Mouse (Mus musculus): ENCODE measurements at regions not wholly inside any gene's neighbourhood (a gene's known extent, or its start where the extent isn't known, plus 50 kb on each side); places are given as distances from the start of the nearest gene placed in this dataset.

- DNase-seq (ENCODE audit: low read depth in 2 of 2, low spot score in 2 of 2) = no peak
These were observed 98.9 kb upstream of the Tmtc1 start for GRCm38 (mm10) chr6:148543047-148543446.

GRCm38 (mm10) chr6:148541981-148542380 is 97.8 kb upstream of the Tmtc1 start:
- DNase-seq (ENCODE audit: low read depth in 2 of 2, low spot score in 2 of 2) = no peak

GRCm38 (mm10) chr6:148539207-148539960 is 95.2 kb upstream of the Tmtc1 start:
- DNase-seq (ENCODE audit: low read depth in 2 of 2, low spot score in 2 of 2) = no peak

- no peak for DNase-seq (ENCODE audit: low read depth in 2 of 2, low spot score in 2 of 2)
These were observed 90.2 kb upstream of the Tmtc1 start for GRCm38 (mm10) chr6:148534364-148534763.

- DNase-seq (ENCODE audit: low read depth in 2 of 2, low spot score in 2 of 2) = no peak
These were observed 86.9 kb upstream of the Tmtc1 start for GRCm38 (mm10) chr6:148531068-148531467.

- no peak for DNase-seq (ENCODE audit: low read depth in 2 of 2, low spot score in 2 of 2)
These were observed 84.4 kb upstream of the Tmtc1 start for GRCm38 (mm10) chr6:148528611-148529010.

- DNase-seq (ENCODE audit: low read depth in 2 of 2, low spot score in 2 of 2) = no peak
These were observed 78.7 kb upstream of the Tmtc1 start for GRCm38 (mm10) chr6:148522893-148523292.

GRCm38 (mm10) chr6:148517536-148518245 is 73.5 kb upstream of the Tmtc1 start:
- DNase-seq (ENCODE audit: low read depth in 2 of 2, low spot score in 2 of 2) = no peak

GRCm38 (mm10) chr6:148516654-148517053 is 72.5 kb upstream of the Tmtc1 start:
- no peak for DNase-seq (ENCODE audit: low read depth in 2 of 2, low spot score in 2 of 2)

GRCm38 (mm10) chr6:148515105-148515504 is 70.9 kb upstream of the Tmtc1 start:
- no peak for DNase-seq (ENCODE audit: low read depth in 2 of 2, low spot score in 2 of 2)

- no peak for DNase-seq (ENCODE audit: low read depth in 2 of 2, low spot score in 2 of 2)
These were observed 70.5 kb upstream of the Tmtc1 start for GRCm38 (mm10) chr6:148514645-148515044.

GRCm38 (mm10) chr6:148514124-148514523 is 69.9 kb upstream of the Tmtc1 start:
- DNase-seq (ENCODE audit: low read depth in 2 of 2, low spot score in 2 of 2) = no peak

GRCm38 (mm10) chr6:148513134-148513533 is 68.9 kb upstream of the Tmtc1 start:
- no peak for DNase-seq (ENCODE audit: low read depth in 2 of 2, low spot score in 2 of 2)

- DNase-seq (ENCODE audit: low read depth in 2 of 2, low spot score in 2 of 2) = no peak
These were observed 61.1 kb upstream of the Tmtc1 start for GRCm38 (mm10) chr6:148505325-148505724.

GRCm38 (mm10) chr6:148500251-148501179 is 56.3 kb upstream of the Tmtc1 start:
- DNase-seq (ENCODE audit: low read depth in 2 of 2, low spot score in 2 of 2) = no peak
